Mouse (Mus musculus): ENCODE results near the gene Sp7.

DNA sequence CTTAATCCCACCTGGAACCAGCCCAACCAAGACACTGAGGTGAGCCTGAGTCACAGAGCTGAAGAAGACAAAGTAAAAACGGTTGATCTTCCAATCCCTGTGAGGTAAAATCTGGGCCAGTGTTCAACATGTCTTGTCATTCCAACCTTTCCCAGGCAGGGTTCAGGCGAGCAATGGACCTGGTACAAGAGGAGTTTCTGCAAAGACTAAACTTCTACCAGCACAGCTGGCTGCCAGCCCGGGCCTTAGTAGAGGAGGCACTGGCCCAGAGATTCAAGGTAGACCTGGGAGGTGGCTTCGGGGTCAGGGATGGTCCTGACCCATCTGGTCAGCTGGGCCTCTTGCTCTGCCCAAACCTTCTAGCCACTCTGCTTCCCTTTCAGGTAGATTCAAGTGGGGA, 30.0 kb downstream of the Sp7 start:
- TF ChIP-seq CTCF (IDR thresholded peaks at IDR 0.05; ENCODE audit: borderline replicate concordance, insufficient read depth, low read depth, low read length), result no peak
- no peak for TF ChIP-seq POLR2A (IDR thresholded peaks at IDR 0.05; ENCODE audit: borderline replicate concordance, insufficient read depth, low read length)

Measured in cerebellum, adult 2 months (tissue).